Mouse (Mus musculus): ENCODE results near the gene Ccm2l.

Gene Ccm2l

DNA sequence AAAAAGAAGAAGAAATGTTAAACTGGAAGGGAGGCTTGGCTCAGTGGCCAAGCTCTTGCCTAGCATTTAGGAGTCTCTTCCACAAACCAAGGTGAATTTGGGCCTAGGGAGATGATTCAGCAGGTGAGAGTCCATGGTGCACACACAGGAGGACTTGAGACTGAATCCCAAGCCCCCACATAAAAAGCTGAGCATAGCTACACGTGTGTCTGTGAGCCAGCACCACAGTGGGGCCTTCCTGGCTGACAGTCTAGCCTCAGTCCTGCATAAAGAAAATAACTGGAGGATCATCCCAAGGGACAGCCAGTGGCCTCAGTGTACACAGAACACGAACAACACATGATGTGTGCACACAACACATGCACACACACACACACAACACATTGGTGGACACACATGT is 23.6 kb downstream of the Ccm2l start:
- no peak for DNase-seq (ENCODE audit: extremely low read depth, low read depth, low spot score)

DNA sequence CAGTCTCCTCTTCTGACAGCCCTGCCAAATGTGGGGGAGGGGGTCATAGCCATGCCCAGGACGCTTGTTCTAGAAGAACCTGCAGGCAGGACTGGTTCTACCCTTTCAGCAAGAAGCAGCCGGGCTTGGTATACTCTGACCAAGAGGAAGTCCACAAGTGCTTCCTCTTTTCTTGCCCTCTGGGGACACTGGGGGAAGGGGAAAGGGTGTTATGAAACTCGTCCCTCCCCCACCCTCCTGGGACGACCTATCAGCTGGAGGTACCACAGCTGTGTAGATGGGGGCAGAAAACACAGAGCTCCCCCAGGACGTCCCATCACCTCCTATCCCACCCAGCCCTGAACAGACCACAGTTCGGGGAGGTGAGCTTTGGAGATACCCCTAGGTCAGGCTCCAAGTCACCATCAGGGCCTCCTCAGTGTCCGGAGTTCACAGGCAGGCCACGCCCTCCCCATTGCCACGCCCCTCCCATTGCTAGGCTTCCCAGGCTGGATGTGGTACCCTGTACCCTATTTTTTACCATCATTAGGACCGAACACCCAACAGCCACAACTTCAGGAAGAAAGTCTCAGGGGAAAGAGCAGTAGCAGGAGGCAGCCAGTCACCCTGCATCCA is 24.9 kb downstream of the Ccm2l start:
- no peak for DNase-seq (ENCODE audit: extremely low read depth, low read depth, low spot score)

DNA sequence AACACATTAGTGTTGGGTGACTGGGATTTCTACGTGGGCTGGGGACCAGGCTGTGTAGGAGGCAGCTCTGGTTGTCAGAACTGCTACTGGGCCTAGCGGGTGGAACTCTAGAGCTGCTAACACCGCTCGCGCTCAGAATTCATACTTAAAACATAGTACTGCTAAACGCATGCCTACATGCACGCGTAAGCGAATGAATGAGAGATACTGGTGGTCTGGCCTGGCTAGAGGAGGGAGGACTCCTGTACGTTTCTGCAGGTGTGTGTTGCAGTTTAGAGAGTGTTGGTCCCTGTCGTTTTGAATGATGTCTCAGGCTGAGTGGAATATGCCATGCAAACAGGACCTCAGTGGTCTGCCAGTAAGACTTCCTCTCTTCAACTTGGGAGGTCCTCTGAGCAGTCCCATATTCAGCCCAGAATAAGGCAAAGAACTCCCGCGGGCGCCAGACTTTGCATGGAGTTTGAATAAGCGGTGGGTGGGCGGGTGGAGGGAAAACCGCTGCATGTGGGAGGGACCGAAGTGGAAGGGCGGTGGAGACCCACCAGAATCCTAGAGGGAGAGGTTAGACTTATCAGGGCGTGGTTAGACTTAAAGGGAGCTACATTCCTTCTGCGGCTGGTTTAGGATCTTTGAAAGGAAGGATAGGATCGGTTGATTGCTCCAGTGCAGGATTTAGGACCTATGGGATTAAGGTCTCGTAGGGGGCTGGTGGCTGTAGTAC is 41.5 kb downstream of the Ccm2l start:
- no peak for DNase-seq (ENCODE audit: extremely low read depth, low read depth, low spot score)

GRCm38 (mm10) chr2:153107802-153108201 is 42.0 kb downstream of the Ccm2l start:
- no peak for DNase-seq (ENCODE audit: extremely low read depth, low read depth, low spot score)

DNA sequence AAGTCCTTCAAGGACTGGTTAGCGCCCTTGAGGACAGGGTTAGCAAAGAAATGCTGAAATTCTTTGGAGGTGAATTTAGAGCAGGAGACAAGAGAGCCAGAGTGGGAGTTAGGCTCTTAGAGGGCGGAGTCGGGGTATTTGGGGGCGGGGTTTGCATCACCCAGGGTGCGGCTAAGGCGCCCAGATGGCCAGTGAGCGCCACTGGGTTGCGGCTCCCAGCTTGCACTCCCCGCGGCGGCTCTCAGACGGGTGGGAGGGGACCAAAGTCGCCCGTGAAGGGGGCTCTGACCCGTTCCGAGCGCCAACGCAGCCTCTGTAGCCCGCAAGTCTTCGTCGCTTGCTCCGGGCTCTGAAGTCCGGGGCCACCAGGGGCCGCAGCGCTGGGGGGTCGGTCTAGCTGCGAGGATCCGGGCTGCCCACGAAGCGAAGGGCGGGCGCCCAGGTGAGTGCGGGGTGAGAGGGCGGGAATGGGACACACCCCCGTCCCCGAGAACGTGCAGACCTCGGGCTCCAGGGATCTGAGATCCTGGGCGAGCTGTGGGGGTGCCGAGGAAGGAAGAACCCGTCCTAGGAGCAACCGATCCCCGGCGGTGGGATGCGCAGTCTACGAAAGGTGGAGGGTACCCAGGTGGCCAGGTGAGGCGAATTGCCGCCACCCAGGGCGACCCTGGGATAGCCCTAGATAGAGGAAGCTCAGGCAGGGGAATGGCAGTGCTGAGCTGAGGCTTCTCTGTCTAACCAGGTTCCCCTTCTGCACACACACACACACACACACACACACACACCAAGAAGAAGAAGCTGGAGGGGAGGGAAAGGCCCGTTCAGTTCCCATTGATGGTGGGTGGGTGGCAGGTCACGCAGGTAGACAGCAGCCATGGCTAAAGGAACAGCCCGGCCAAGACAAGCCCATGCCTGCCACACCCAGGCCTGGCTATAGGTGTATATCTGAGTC is 42.8 kb downstream of the Ccm2l start, which contains the start of gene Hck:
Gene Hck (plus strand): TSS at position 156 of the 952 bp plus-strand sequence.
- DNase-seq (ENCODE audit: extremely low read depth, low read depth, low spot score), result no peak

- no peak for DNase-seq (ENCODE audit: extremely low read depth, low read depth, low spot score)
Measured at GRCm38 (mm10) chr2:153109596-153109995, 43.8 kb downstream of the Ccm2l start.

DNA sequence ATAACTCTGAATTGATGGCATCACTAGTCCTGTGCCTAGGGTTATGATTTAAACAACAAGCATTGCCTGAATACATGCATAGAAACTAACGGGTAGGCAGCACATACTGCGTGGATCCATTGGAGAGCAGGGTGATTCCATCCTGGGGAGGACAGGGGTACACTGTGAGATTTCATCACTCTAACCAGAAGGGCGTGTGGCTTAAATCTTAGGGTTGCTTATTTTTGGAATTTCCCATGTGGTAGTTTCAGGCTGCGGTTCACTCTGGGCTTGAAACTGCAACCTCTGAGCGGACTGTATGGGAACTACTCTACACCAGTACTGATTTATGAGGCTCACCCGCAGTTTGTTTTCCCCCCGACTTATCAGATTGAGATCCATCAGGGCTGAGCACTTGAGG is 45.5 kb downstream of the Ccm2l start:
- DNase-seq (ENCODE audit: extremely low read depth, low read depth, low spot score), result no peak

DNA sequence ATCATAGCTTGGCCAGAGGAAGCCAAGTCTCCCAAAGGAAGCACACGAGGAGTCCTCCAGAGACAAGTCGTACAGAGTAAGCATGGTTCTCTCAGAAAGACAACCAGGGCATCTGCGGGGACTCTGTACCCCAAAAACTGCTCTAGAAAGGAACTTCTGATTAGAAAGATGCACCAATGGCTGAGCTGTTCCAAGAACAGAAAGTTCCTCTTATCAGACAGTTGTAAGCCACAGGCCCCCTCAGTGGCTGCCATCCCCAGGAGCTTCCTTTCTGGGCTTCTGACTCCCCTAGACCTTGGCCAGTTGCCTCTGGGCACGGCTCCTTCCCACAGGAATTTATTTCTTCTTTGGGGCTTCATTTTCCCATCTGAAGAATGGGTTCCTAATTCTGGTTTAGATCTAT is 49.9 kb downstream of the Ccm2l start:
- DNase-seq (ENCODE audit: extremely low read depth, low read depth, low spot score), result no peak

GRCm38 (mm10) chr2:153117051-153117486 is 51.3 kb downstream of the Ccm2l start:
- no peak for DNase-seq (ENCODE audit: extremely low read depth, low read depth, low spot score)

DNA sequence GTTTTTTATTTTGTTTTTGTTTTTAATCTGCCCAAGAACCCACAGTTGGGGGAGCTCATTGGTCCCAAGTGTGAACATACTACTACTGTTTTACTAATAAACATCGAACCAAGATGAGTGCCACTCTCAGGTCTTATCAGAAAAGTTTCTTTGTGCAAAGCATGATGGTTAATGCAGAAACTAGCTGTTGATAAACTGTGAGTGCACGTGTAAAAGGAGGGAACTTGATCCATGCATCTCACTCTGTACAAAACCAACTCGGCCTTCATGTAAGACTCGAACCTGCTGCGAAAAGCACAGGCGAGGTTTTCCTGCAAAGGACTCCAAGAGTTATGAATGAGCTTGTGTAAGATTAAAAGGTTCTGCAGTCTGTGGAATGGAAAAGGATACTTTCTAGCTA is 53.7 kb downstream of the Ccm2l start:
- DNase-seq (ENCODE audit: extremely low read depth, low read depth, low spot score), result no peak

- DNase-seq (ENCODE audit: extremely low read depth, low read depth, low spot score), result no peak
Measured at GRCm38 (mm10) chr2:153120126-153120525, 54.4 kb downstream of the Ccm2l start.

GRCm38 (mm10) chr2:153121821-153122615 is 56.3 kb downstream of the Ccm2l start:
- DNase-seq (ENCODE audit: extremely low read depth, low read depth, low spot score), result no peak

DNA sequence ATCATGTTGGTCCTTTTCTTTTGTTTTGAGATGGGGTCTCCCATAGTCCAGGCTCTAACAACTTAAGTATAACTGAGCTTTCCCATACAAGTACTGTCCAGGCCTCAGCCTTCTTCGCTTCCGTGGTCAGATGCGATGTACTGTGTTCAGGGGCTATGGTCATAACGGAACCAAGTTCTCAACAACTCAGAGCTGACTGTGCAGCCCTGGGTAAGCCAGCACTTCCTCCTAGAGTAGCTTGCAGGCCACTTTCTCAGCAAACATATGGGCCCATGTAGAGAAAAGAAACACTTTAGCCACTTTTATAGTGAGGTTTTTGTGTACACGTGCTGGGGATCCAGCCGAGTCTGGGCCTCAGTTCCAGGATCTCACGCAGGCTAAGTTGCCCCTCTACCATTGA is 56.9 kb downstream of the Ccm2l start:
- DNase-seq (ENCODE audit: extremely low read depth, low read depth, low spot score), result no peak

DNA sequence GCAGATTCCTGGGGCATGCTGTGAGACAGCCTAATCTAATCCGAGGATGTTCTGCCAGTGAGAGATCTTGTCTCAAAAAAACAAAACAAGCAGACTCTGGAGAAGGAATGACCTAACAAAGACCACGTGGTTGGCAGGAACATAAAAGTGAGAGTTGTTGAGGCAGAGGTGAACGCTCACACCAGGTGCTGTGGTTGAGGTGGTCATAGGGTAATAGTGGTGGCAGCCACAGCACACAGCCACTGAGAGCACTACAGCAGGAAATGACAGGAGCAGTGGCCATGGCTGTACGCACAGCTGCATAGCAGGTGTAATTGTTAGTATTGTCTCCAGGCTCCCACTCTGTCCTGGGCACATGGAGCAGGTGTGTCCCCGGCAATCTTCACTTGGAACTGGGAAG is 60.1 kb downstream of the Ccm2l start:
- DNase-seq (ENCODE audit: extremely low read depth, low read depth, low spot score), result no peak

- DNase-seq (ENCODE audit: extremely low read depth, low read depth, low spot score), result no peak
Measured at GRCm38 (mm10) chr2:153131019-153131418, 65.3 kb downstream of the Ccm2l start.
